Mouse (Mus musculus) forebrain, embryonic 11.5 days (tissue): ENCODE measurements around the gene Zc3hav1. TPM values are rescaled to one million over a fixed set of nuclear protein-coding genes. Genes with fewer than 3 reads are reported as not detected.

Experiments used
- ATAC-seq: fragments of 200-750 bp; cut with Nextera tagmentation; replicated peaks from 2 replicates; pipeline ENCODE4 v1.8.0; 2017; ENCODE audit warnings: moderate TSS enrichment; ENCODE audit not compliant: low FRiP score
- DNase-seq: peaks from one replicate; pipeline ENCODE4 v3.0.0-alpha.2; 2017; ENCODE audit warnings: low spot score
- H3K27ac ChIP-seq: fragments of 300-500 bp; sonication (generic); 2 replicates; pipeline ENCODE4 v1.5.1; 2014; ENCODE audit warnings: low read depth, low read length
- H3K27me3 ChIP-seq: fragments of 300-500 bp; sonication (generic); 2 replicates; pipeline ENCODE4 v1.6.1; 2014; ENCODE audit warnings: mild to moderate bottlenecking, low read length, mixed read lengths; ENCODE audit not compliant: control insufficient read depth, insufficient read depth
- H3K36me3 ChIP-seq: fragments of 300-500 bp; sonication (generic); 2 replicates; pipeline ENCODE4 v1.6.1; 2014; ENCODE audit warnings: mild to moderate bottlenecking, low read length, moderate library complexity, mixed read lengths; ENCODE audit not compliant: control insufficient read depth, insufficient read depth
- H3K4me1 ChIP-seq: fragments of 300-500 bp; sonication (generic); replicated peaks from 2 replicates; pipeline ENCODE4 v1.6.1; 2014; ENCODE audit warnings: low read length, mixed read lengths; ENCODE audit not compliant: control insufficient read depth, insufficient read depth
- H3K4me2 ChIP-seq: fragments of 300-500 bp; sonication (generic); 2 replicates; pipeline ENCODE4 v1.6.1; 2014; ENCODE audit warnings: low read depth, mild to moderate bottlenecking, low read length, moderate library complexity, mixed read lengths; ENCODE audit not compliant: severe bottlenecking
- H3K4me3 ChIP-seq: fragments of 300-500 bp; sonication (generic); 2 replicates; pipeline ENCODE4 v1.5.1; 2014; ENCODE audit warnings: low read depth, low read length
- H3K9ac ChIP-seq: fragments of 300-500 bp; sonication (generic); 2 replicates; pipeline ENCODE4 v1.6.1; 2014; ENCODE audit warnings: low read length
- H3K9me3 ChIP-seq: fragments of 300-500 bp; sonication (generic); 2 replicates; pipeline ENCODE4 v1.6.1; 2016; ENCODE audit warnings: low read length, mixed read lengths; ENCODE audit not compliant: control insufficient read depth
- WGBS: fragments of 180-500 bp; shearing (Covaris S2); extraction: QIAGEN DNeasy Blood & Tissue Kit; methylation state at CpG from one replicate; pipeline ENCODE4 v1.1.7; 2014; 5-methylcytosine and 5-hydroxymethylcytosine counted together
- polyA plus RNA-seq: library from polyadenylated mRNA; unstranded; fragments of >200 nt; fragmentation: Nextera tagmentation; extraction: Ambion mirVana; gene quantifications from 2 replicates; pipeline ENCODE4 v1.2.1, GENCODE M21; 2014

The Zc3hav1 gene
- polyA plus RNA-seq, result 1.5 and 1.7 TPM in 2 replicates

DNA sequence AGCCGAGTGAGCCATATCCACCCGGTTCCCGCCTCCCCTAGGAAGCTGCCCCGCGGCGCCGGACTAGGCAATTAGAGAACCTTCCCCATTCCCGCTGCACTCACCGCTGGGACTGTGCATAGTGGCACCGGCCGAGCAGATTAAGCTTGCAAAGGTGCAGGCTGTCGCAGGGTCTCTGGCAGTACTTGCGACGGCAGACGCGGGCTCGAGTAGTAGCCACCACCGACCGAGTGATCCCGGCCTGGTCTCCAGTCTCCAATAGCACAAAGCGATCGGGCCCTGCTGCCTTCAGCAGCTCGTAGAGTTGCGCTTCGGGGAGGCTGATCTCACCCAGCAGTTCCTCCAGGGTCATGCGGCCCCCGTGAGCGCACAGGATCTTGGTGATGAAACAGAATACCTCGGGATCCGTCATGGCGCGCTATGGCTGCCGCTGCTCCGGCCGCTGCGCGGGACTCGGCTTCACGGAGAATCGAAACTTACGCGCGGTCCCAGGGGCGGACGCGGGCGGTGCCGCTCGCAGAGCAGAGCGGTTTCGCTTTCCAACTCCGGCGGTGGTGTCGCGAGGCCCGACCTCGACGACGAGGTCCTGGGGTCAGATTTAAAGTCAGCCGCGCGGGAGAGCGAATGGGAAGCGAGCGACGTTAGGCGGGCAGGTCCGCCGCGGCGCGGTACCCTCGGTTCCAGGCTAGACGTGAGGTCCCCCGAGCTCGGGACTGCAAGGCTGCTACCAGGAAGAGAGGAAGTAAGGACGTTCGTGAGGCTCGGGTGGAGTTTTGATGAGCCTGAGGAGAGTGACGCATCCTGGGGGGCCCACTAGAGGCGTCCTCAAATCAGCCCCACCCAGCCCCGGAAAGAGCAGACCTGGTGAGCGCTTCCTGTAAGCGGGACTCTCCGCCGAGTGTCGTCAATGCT lies at the start of gene Zc3hav1:
Zc3hav1 (minus strand) TSS at position 793 of the 912 bp plus-strand sequence.
- under 1% methylated on average over 87 of the region's 87 CpGs for WGBS
- Histone ChIP-seq H3K9me3 (no peaks in the 10 kb centered on the region), H3K4me1 (peaks cover 7% of the 10 kb centered on the region), H3K4me3 (peak within 1 kb of the TSS; percentile 43), H3K9ac (peak within 1 kb of the TSS; percentile 51), H3K36me3 (no peaks in the 10 kb centered on the region), H3K4me2 (peak within 1 kb of the TSS; percentile 63), H3K27me3 (peaks cover 54% of the 10 kb centered on the region), H3K27ac (no peak within 1 kb of the TSS)
- ATAC-seq (peak; percentile 51), DNase-seq (peak; percentile 72)

DNA sequence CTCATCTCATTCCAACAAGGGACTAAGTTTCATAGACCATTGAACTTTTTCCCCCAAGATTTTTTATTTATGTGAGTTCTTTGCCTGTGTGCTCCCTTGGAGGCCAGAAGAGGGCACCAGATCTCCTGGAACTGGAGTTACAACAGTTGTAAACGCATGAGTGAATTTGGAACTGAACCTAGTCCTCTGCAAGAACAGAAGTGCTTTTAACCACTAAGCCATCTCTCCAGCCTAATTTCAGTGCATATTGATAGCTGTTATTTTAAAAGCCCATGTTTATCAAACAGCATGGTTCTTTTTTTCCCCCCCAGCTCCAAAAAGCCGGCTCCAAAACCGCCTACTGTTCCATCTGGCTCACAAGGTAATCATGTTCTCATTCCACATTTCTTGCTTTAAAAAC lies 35.3 kb upstream of the Zc3hav1 start:
- Histone ChIP-seq H3K4me2 (no peak overlapping the region), H3K27me3 (no peaks in the 10 kb centered on the region), H3K27ac (no peak overlapping the region), H3K9ac (no peak overlapping the region), H3K9me3 (no peaks in the 10 kb centered on the region), H3K4me1 (no peaks in the 10 kb centered on the region), H3K4me3 (no peak overlapping the region), H3K36me3 (no peaks in the 10 kb centered on the region; the same call in 1 of the 2 replicates)
- ATAC-seq (no peak), DNase-seq (no peak)
- WGBS, result 80% methylated on average over 3 of the region's 3 CpGs

GRCm38 (mm10) chr6:38381129-38381771 lies 26.8 kb upstream of the Zc3hav1 start, which contains the start of gene Ttc26:
TSS of gene Ttc26 (plus strand) at chr6:38381469.
- Histone ChIP-seq H3K4me1 (no peaks in the 10 kb centered on the region), H3K4me2 (peak within 1 kb of the TSS; percentile 52), H3K27ac (no peak within 1 kb of the TSS), H3K27me3 (no peaks in the 10 kb centered on the region), H3K9me3 (no peaks in the 10 kb centered on the region), H3K36me3 (no peaks in the 10 kb centered on the region), H3K4me3 (peak within 1 kb of the TSS; percentile 54), H3K9ac (peak within 1 kb of the TSS; percentile 74)
- DNase-seq (peak; percentile 93), ATAC-seq (peak; percentile 92)
- under 1% methylated on average over 26 of the region's 26 CpGs for WGBS

DNA sequence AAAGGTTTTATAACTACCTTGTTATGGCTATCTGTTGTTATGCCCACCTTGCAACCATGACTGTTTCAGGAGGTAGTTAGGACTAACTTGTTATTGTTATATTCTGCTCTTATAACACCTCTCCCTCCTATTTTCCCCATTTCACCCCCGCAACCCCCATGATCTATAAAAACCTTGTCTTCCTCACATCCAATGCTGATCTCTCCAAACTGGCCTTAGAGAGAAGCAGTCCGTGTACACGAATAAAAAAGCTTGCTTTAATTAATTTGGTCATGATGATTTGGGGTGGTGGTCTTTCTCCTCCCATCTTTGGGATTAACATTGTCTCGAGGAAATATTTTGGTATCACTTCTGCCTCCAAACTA lies 26.3 kb upstream of the Zc3hav1 start:
- Histone ChIP-seq H3K9me3 (no peaks in the 10 kb centered on the region), H3K27ac (no peak overlapping the region), H3K4me2 (peak overlapping the region; percentile 52), H3K4me1 (no peaks in the 10 kb centered on the region), H3K9ac (peak overlapping the region; percentile 74), H3K4me3 (peak overlapping the region; percentile 54), H3K27me3 (no peaks in the 10 kb centered on the region), H3K36me3 (no peaks in the 10 kb centered on the region)
- ATAC-seq, result 0 out of 2 replicates have a peak, but pooled peaks have one; percentile 12
- DNase-seq, result no peak
- 5% methylated on average over 4 of the region's 4 CpGs for WGBS

DNA sequence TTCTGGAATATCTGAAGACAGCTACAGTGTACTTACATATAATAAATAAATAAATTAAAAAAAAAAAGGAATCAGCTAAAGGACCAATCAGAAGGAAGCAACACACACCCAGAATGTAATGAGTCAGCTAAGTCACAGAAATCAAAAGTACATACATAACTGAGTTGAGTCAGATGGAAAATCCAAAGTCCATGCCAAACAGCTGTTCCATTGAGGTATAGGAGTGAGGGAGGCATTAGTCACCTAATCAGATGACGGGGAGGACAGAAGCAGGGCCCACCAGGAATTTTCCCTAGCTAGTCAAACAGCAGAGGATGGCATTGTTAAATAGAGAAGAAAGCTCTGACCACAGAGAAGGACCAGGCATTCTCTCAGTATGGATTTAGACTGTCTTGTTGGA lies 19.9 kb upstream of the Zc3hav1 start:
- Histone ChIP-seq H3K4me3 (no peak overlapping the region), H3K4me1 (no peaks in the 10 kb centered on the region), H3K9me3 (no peaks in the 10 kb centered on the region), H3K4me2 (no peak overlapping the region), H3K27ac (no peak overlapping the region), H3K36me3 (no peaks in the 10 kb centered on the region), H3K9ac (no peak overlapping the region), H3K27me3 (no peaks in the 10 kb centered on the region)
- 70% methylated on average over 1 of the region's 1 CpGs for WGBS
- DNase-seq (no peak), ATAC-seq (no peak)

DNA sequence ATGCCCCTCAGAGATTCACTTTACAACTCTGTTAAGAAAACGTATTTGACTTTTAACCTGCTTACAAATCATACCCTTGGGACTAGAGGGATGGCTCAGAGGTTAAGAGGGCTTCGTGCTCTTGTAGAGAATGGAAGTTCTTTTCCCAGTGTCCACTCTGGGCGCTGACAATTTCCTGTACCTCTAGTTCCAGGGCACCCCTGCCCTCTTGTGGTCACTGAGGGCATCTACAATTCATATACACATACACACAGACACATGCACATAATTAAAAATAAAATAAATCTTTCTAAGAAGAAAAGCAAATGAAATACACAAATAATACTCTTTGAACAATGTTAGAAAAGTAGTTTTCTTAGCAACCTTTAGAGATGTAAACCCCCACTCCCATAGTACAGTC lies 15.5 kb upstream of the Zc3hav1 start:
- Histone ChIP-seq H3K36me3 (no peaks in the 10 kb centered on the region), H3K27me3 (no peaks in the 10 kb centered on the region), H3K4me2 (no peak overlapping the region), H3K9ac (no peak overlapping the region), H3K4me1 (no peaks in the 10 kb centered on the region), H3K27ac (no peak overlapping the region), H3K4me3 (no peak overlapping the region), H3K9me3 (no peaks in the 10 kb centered on the region)
- DNase-seq (no peak), ATAC-seq (no peak)
- WGBS, result 80% methylated on average over 3 of the region's 3 CpGs

GRCm38 (mm10) chr6:38364121-38364520 lies 9.7 kb upstream of the Zc3hav1 start:
- Histone ChIP-seq H3K9ac (no peak overlapping the region), H3K4me2 (no peak overlapping the region), H3K27ac (no peak overlapping the region), H3K4me3 (no peak overlapping the region), H3K27me3 (no peaks in the 10 kb centered on the region), H3K9me3 (no peaks in the 10 kb centered on the region), H3K36me3 (no peaks in the 10 kb centered on the region), H3K4me1 (no peaks in the 10 kb centered on the region)
- no peak for DNase-seq
- ATAC-seq, result no peak

GRCm38 (mm10) chr6:38363370-38363769 lies 9.0 kb upstream of the Zc3hav1 start:
- Histone ChIP-seq H3K4me2 (no peak overlapping the region), H3K36me3 (no peaks in the 10 kb centered on the region), H3K27ac (no peak overlapping the region), H3K9me3 (no peaks in the 10 kb centered on the region), H3K9ac (no peak overlapping the region), H3K4me3 (no peak overlapping the region), H3K27me3 (no peaks in the 10 kb centered on the region), H3K4me1 (no peaks in the 10 kb centered on the region)
- ATAC-seq (no peak), DNase-seq (no peak)
- WGBS, result 61% methylated on average over 4 of the region's 4 CpGs
